Mouse (Mus musculus): ENCODE data around the gene Il6st. TPM values are rescaled to one million over a fixed set of nuclear protein-coding genes. Genes with fewer than 3 reads are reported as not detected.

The Il6st gene
- polyA plus RNA-seq, 1 experiment from 2014 or later = 24.8 TPM

DNA sequence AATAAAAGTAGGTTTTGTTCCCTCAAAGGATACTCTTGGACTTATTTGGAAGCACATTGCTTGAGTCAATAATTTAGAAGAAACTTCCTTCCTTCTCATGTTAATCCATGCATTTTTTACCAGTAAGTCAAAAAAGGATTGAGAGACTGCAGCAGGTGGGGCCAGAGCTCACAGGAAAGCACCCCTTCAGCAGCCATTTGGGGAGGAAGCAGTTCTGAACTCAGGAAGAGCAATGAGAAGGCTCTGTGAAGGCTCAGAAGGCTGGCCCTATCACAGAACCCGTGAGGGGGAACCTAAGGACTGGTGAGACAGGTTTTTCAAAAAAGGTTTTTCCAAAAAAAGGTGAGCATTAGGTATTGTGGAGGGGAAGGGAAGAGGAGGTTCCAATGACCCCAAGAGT, 50.7 kb downstream of the Il6st start:
- no peak overlapping the region for H3K4me2 ChIP-seq
- 74% methylated on average over 1 of the region's 1 CpGs for WGBS

DNA sequence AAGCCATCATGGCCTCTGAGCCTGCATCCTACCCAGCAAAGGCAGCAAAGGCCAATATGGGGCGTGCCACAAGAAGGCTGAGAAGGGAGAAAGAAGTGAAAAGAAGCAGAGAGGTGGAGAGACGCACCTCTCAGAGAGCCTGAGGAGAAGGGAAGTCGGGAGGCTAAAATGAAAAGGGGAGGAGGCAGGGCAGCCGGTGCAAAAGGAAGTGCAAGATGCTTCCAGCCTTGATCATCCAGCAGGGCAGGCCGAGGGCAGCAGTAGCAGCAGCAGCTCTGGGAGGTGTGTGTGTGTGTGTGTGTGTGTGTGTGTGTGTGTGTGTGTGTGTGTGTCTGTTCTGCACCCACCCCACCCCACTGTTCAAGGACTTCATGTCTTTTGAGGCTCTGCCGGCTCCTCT, 58.4 kb downstream of the Il6st start:
- Histone ChIP-seq H3K36me3 (no peaks in the 10 kb centered on the region), H3K4me2 (no peak overlapping the region), H3K4me3 (no peak overlapping the region), H3K27me3 (no peaks in the 10 kb centered on the region), H3K9ac (no peak overlapping the region), H3K4me1 (replicated peaks) (no peaks in the 10 kb centered on the region), H3K9me3 (0 out of 2 replicates have a peak, but pooled peaks cover 5% of the 10 kb centered on the region), H3K27ac (replicated peaks) (no peak overlapping the region)
- 71% methylated on average over 6 of the region's 6 CpGs for WGBS
- no peak for ATAC-seq (ENCODE audit: low FRiP score, low read depth)

More for the DNA sequence above, 50.7 kb downstream of the Il6st start:
- Histone ChIP-seq H3K27ac (replicated peaks) (no peak overlapping the region), H3K4me3 (no peak overlapping the region), H3K4me1 (replicated peaks) (no peaks in the 10 kb centered on the region), H3K27me3 (no peaks in the 10 kb centered on the region), H3K9ac (no peak overlapping the region), H3K36me3 (no peaks in the 10 kb centered on the region), H3K9me3 (0 out of 2 replicates have a peak, but pooled peaks cover 5% of the 10 kb centered on the region)
- ATAC-seq (ENCODE audit: low FRiP score, low read depth) = no peak

DNA sequence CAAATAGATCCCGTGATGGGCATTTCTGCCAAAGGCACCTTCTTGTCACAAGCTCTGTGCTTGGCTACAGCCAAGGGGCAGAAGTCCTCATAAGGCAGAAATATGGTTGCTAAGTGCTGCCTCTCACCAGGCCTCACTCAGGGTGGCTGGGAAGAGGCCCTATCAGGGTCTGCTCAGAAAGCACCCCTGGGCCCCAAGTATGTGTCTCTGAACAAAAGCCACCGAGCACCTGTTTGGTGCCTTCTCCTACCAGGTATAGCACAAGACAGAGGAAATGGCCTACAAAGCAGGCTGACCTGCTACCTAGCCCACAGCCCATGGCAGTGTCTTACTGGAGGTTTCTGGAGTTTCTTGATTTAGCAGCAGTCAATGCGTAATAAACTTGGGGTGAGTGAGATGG, 59.0 kb downstream of the Il6st start:
- Histone ChIP-seq H3K9me3 (0 out of 2 replicates have a peak, but pooled peaks cover 4% of the 10 kb centered on the region), H3K4me2 (no peak overlapping the region), H3K4me1 (replicated peaks) (no peaks in the 10 kb centered on the region), H3K9ac (no peak overlapping the region), H3K27me3 (no peaks in the 10 kb centered on the region), H3K27ac (replicated peaks) (no peak overlapping the region), H3K4me3 (no peak overlapping the region), H3K36me3 (no peaks in the 10 kb centered on the region)
- ATAC-seq (ENCODE audit: low FRiP score, low read depth) = no peak
- 88% methylated on average over 3 of the region's 3 CpGs for WGBS

DNA sequence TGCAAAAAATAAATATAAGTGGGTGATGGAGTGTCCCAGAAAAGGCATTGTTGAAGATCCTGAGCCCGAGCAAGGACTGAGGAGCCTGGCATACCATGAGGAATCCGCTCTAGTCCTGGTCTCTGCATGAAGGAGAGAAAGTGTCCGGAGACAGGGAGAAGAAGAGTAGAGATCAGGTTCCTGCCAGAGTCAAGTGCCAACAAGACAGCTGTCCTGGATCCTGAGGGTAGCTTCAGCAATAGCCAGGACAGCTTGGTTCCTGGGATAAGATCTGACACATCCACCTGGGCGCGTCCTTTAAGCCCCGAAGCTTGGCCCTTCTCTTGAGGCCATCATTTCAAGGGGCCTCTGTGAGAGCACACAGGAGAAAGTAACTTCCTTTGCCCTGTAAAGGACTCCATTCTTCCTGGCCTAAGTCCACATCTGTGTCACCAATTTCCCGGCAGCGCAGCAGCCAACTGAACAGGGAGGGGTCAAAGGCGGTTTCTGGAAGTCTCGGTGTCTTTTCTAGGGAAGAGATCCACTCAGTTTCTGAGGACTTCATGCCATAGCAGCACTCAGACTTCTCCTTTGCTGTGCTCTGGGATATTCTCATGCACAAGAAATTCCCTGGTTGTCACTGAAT, 59.6 kb downstream of the Il6st start:
- 92% methylated on average over 10 of the region's 10 CpGs for WGBS
- Histone ChIP-seq H3K9me3 (no peaks in the 10 kb centered on the region), H3K4me1 (replicated peaks) (no peaks in the 10 kb centered on the region), H3K27me3 (no peaks in the 10 kb centered on the region), H3K36me3 (no peaks in the 10 kb centered on the region), H3K4me3 (no peak overlapping the region), H3K27ac (replicated peaks) (no peak overlapping the region), H3K9ac (no peak overlapping the region), H3K4me2 (no peak overlapping the region)
- no peak for ATAC-seq (ENCODE audit: low FRiP score, low read depth)

DNA sequence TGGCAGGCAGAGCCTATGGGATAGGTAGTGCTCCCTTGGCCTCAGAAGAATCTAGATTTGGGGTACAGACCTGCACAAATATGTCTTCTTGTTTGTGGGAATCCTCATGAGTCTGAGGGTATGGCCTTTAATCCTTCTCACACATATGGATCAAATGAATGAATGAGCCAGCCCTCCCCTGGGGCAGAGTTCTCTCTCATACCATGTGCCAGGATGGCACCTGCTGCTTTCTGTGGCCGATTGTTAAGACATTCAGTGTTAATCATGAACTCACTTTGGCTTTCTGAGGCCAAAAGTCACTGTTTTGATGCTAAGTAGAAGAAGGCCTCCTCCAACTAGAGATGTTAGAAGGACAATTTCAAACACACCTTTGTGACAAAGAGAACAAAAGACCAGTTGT, 63.3 kb downstream of the Il6st start:
- 43% methylated on average over 1 of the region's 1 CpGs for WGBS
- Histone ChIP-seq H3K4me1 (replicated peaks) (no peaks in the 10 kb centered on the region), H3K36me3 (no peaks in the 10 kb centered on the region), H3K4me3 (no peak overlapping the region), H3K27ac (replicated peaks) (no peak overlapping the region), H3K9me3 (no peaks in the 10 kb centered on the region), H3K9ac (no peak overlapping the region), H3K4me2 (no peak overlapping the region), H3K27me3 (no peaks in the 10 kb centered on the region)
- ATAC-seq (ENCODE audit: low FRiP score, low read depth) = no peak

DNA sequence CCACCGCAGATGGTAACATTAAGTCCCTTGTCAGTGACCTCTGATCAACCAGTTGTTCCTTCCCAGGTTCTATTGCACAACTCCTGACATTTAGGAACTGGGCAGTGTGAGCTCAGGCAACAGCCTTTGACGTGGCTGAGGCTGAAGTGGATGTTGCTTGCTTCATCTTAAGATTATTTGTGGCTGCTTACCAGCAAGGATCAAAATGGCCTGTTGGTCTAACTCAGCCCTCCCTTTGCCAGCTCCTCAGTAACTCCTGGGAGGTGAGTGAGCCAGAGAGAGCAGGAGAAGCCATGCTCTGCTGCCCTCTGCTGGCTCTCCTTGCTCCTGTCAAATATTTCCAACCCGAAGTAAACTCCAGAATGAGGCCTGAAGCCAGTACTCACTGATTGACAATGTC, 66.0 kb downstream of the Il6st start:
- H3K27me3 ChIP-seq = no peaks in the 10 kb centered on the region
- 37% methylated on average over 3 of the region's 3 CpGs for WGBS
- ATAC-seq (ENCODE audit: low FRiP score, low read depth) = no peak
- H3K4me2 ChIP-seq = no peak overlapping the region
- no peak overlapping the region for H3K4me3 ChIP-seq
- no peak overlapping the region for H3K9ac ChIP-seq
- no peaks in the 10 kb centered on the region for H3K36me3 ChIP-seq
- no peaks in the 10 kb centered on the region for H3K9me3 ChIP-seq
- no peak overlapping the region for H3K27ac ChIP-seq (replicated peaks)
- H3K4me1 ChIP-seq (replicated peaks) = no peaks in the 10 kb centered on the region

DNA sequence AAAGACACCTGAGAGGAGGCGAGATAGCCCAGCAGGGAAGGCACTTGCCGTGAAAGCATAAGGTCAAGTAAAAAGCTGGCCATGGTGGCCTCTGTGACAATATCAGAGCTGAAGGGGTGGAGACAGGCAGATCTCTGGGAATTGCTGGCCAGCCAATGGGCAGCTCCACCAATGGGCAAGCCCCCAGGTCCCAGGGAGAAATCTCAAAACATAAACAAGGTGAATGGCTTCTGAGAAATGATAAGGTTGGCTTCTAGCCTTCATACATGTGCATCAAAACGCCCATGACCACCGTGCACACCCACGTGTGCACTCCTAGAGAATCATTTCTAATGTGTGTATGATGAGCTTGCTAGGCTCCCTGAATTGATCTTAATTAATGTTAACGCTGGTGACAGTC, 68.4 kb downstream of the Il6st start:
- ATAC-seq (ENCODE audit: low FRiP score, low read depth) = no peak
- Histone ChIP-seq H3K4me2 (no peak overlapping the region), H3K27ac (replicated peaks) (no peak overlapping the region), H3K9ac (no peak overlapping the region), H3K9me3 (no peaks in the 10 kb centered on the region), H3K4me3 (no peak overlapping the region), H3K36me3 (no peaks in the 10 kb centered on the region), H3K4me1 (replicated peaks) (no peaks in the 10 kb centered on the region), H3K27me3 (no peaks in the 10 kb centered on the region)
- WGBS = 87% methylated on average over 6 of the region's 6 CpGs

DNA sequence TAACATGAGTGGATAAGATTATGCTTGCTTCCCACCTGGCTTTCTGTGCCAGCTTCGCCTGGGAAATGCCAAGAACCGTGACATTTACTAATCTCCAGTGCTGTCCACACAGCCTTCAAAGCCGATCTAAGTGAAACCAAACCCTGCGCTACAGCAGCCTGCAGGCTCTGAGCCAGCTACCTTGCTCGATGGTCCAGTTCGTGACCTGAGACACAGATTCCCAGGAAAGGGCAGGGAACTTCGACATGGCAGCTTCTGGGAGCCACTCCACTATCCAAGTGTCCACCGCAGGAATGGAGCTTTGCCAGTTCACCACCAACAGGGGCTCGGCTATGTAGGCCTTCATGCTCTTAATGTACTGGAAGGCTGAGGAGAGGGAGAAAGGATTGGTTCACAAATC, 69.7 kb downstream of the Il6st start:
- H3K4me1 ChIP-seq (replicated peaks) = no peaks in the 10 kb centered on the region
- H3K9me3 ChIP-seq = no peaks in the 10 kb centered on the region
- no peak overlapping the region for H3K27ac ChIP-seq (replicated peaks)
- H3K4me2 ChIP-seq = no peak overlapping the region
- no peaks in the 10 kb centered on the region for H3K27me3 ChIP-seq
- no peak overlapping the region for H3K9ac ChIP-seq
- H3K36me3 ChIP-seq = no peaks in the 10 kb centered on the region
- no peak for ATAC-seq (ENCODE audit: low FRiP score, low read depth)
- H3K4me3 ChIP-seq = no peak overlapping the region
- 72% methylated on average over 9 of the region's 9 CpGs for WGBS

DNA sequence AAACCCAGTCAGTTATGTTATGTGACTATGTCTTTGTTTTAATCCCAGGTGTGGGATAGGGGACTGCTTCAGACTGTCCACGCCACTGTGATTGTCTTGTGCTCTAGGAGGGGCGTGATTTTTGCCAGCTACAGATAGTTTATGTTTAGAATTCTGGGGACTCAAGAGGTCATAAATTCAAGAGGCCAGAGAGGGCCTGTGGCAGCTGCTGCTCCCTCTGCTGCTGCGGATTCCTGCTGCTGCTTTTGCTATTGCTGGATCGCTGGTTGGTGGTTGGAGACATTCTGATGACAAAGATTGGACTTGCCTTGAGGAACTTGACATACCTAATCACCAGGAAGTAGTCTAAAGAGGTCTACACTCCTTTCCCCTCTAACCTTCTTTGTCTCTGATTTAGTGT, 72.7 kb downstream of the Il6st start:
- Histone ChIP-seq H3K9me3 (no peaks in the 10 kb centered on the region), H3K27ac (replicated peaks) (no peak overlapping the region), H3K27me3 (no peaks in the 10 kb centered on the region), H3K9ac (no peak overlapping the region), H3K4me3 (no peak overlapping the region), H3K4me1 (replicated peaks) (no peaks in the 10 kb centered on the region), H3K36me3 (no peaks in the 10 kb centered on the region), H3K4me2 (no peak overlapping the region)
- ATAC-seq (ENCODE audit: low FRiP score, low read depth) = no peak
- 83% methylated on average over 4 of the region's 4 CpGs for WGBS

DNA sequence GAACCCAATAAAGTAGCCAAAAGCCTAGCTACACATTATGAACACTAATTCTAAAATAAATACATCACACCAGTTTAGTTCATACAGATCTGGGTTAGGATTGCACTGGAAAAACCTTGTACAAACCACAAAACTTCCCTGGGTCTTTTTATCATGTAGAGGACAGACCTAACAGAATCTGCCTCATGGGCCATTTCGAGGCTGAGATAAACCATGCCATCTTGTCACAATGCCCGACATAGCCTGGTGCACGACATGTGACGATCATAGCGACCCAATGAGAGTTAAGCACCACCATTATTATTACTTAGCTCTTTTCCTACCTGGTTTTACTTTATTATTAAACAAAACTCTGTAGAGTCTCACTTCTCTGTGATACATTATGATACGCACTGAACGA, 73.2 kb downstream of the Il6st start:
- Histone ChIP-seq H3K4me1 (replicated peaks) (no peaks in the 10 kb centered on the region), H3K27ac (replicated peaks) (no peak overlapping the region), H3K4me2 (no peak overlapping the region), H3K9me3 (no peaks in the 10 kb centered on the region), H3K27me3 (no peaks in the 10 kb centered on the region), H3K36me3 (no peaks in the 10 kb centered on the region), H3K4me3 (no peak overlapping the region), H3K9ac (no peak overlapping the region)
- ATAC-seq (ENCODE audit: low FRiP score, low read depth) = no peak
- 94% methylated on average over 7 of the region's 7 CpGs for WGBS

DNA sequence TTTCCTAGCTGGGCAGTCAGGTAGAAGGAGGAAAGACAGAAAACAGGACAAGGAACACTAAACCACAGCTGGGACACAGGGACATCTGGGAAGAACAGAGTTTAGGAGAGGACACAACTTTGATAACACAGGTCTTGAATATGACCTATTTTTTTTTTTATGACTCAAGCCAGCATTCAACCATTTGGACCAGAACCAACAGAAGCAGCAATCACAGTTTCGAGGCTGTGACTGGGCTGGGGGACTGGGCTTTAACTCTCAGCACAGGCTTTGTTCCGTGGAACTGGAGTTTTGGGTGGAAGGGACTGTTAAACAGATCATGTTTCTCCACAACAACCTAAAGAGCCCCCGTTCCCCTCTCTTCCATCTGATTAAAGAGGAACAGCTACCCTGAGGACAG, 76.7 kb downstream of the Il6st start:
- no peaks in the 10 kb centered on the region for H3K27me3 ChIP-seq
- ATAC-seq (ENCODE audit: low FRiP score, low read depth) = no peak
- H3K36me3 ChIP-seq = no peaks in the 10 kb centered on the region
- no peak overlapping the region for H3K27ac ChIP-seq (replicated peaks)
- no peak overlapping the region for H3K4me2 ChIP-seq
- no peak overlapping the region for H3K9ac ChIP-seq
- H3K9me3 ChIP-seq = no peaks in the 10 kb centered on the region
- 78% methylated on average over 3 of the region's 3 CpGs for WGBS
- no peaks in the 10 kb centered on the region for H3K4me1 ChIP-seq (replicated peaks)
- H3K4me3 ChIP-seq = no peak overlapping the region

DNA sequence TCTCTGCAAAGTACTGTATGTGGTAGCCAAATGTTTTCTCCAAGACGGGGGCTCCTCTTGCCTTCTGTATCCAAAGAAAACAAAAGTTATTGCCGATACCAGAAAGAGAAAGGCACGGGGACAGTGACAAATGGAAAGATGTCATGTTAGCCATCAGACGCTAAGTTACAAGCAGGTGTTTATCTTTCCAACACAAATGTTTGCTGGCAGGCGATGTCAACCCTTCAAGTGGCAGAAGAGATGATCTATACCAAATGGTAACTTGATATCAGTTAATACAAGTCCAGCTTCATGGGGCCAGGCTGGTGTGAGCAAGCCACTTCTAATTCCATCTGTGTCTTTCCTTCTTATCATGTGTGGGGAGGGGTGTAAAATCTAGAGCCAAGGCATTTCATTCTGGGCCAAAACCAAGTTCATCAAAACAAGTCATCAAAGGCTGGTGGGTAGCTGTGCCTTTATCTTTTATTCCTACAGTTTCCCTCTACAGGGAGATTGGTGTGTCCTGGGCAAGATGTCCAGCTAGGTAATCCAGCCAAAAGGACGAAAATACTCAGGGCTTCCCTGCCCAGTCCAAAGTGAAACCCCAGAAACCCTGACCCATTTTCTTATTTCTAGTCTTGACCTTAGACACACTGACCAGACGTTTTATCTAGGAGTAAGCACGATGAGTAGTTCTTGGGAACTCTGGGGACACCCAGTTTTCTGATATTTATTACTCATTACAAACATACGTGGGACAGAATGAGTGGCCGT, 77.5 kb downstream of the Il6st start:
- H3K4me2 ChIP-seq = no peak overlapping the region
- ATAC-seq (ENCODE audit: low FRiP score, low read depth) = no peak
- H3K9me3 ChIP-seq = no peaks in the 10 kb centered on the region
- no peak overlapping the region for H3K27ac ChIP-seq (replicated peaks)
- no peaks in the 10 kb centered on the region for H3K4me1 ChIP-seq (replicated peaks)
- no peaks in the 10 kb centered on the region for H3K27me3 ChIP-seq
- H3K36me3 ChIP-seq = no peaks in the 10 kb centered on the region
- H3K4me3 ChIP-seq = no peak overlapping the region
- H3K9ac ChIP-seq = no peak overlapping the region
- 86% methylated on average over 10 of the region's 10 CpGs for WGBS
